ENCODE assay signal across 9 mouse cellular contexts in the genomic region with DNA sequence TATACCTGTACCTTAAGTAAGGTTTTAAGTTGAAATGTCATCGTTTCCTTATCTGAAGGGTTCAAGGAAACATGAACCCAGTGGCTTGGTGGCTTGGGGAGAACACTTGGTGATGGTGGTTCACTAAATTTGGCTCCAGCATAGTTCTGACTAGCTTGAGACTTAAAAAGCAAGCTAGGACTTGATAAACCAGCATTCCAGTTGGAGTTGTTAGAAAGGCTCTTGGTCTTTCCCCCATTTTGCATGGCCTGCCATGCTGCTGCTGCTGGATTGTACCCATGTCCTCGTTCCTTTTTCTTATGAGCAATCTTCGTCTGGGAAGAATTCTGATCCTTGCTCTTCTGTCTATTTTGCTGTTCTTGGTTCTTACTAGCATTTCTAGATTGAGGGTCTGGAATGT. TPM values are rescaled to one million over a fixed set of nuclear protein-coding genes. Genes with fewer than 3 reads are reported as not detected.
DNase-seq lines count a peak whose midpoint lies in the region; ATAC-seq and TF ChIP-seq lines count a peak whose summit lies in the region.
"Had no signal": no experiment of that assay in that cellular context is flagged by ENCODE, and none has a peak within 500 bp of the region (broad histone marks: within the 10 kb centered on the region; RNA-seq: fewer than 3 reads in every experiment).

No protein-coding gene starts in this region.

- peaks cover 58% of the 10 kb centered on the region for H3K4me1 ChIP-seq in heart, embryonic 13.5 days
- peaks cover 57% of the 10 kb centered on the region for H3K4me1 ChIP-seq in G1E (ENCODE audit: insufficient read depth, low read depth, low read length)
- H3K4me1 ChIP-seq in hindbrain, embryonic 13.5 days (replicated peaks) = peaks cover 54% of the 10 kb centered on the region
- peaks cover 49% of the 10 kb centered on the region for H3K4me1 ChIP-seq in midbrain, embryonic 12.5 days

- TF ChIP-seq CTCF in G1E (IDR thresholded peaks at IDR 0.05; ENCODE audit: low read depth, low read length) = no peak

- H3K9me3 ChIP-seq in heart, embryonic 13.5 days = no peaks in the 10 kb centered on the region
- no peaks in the 10 kb centered on the region for H3K9me3 ChIP-seq in G1E (replicated peaks)
- no peaks in the 10 kb centered on the region for H3K9me3 ChIP-seq in hindbrain, embryonic 13.5 days
- no peaks in the 10 kb centered on the region for H3K9me3 ChIP-seq in midbrain, embryonic 12.5 days

- no peak for DNase-seq in heart, postnatal 4 days
- no peak for DNase-seq in G1E (ENCODE audit: low spot score)
- no peak for DNase-seq in urinary bladder, postnatal 36 days (ENCODE audit: low spot score in 2 of 2)
- DNase-seq in adrenal gland, adult 2 months = no peak
- no peak for DNase-seq in cerebellum, adult 9-10 months

- peak overlapping the region; percentile 96 for H3K9ac ChIP-seq in heart, embryonic 13.5 days
- peak overlapping the region; percentile 96 for H3K9ac ChIP-seq in hindbrain, embryonic 13.5 days
- peak overlapping the region; percentile 94 for H3K9ac ChIP-seq in midbrain, embryonic 12.5 days (replicated peaks)

- H3K4me2 ChIP-seq in heart, embryonic 13.5 days = peak overlapping the region; percentile 74
- peak overlapping the region; percentile 88 for H3K4me2 ChIP-seq in hindbrain, embryonic 13.5 days
- peak overlapping the region; percentile 86 for H3K4me2 ChIP-seq in midbrain, embryonic 12.5 days (replicated peaks)

- 35% methylated on average over 3 of the region's 3 CpGs for WGBS in heart, embryonic 13.5 days
- 53% methylated on average over 3 of the region's 3 CpGs for WGBS in hindbrain, embryonic 13.5 days
- 64% methylated on average over 3 of the region's 3 CpGs for WGBS in midbrain, embryonic 12.5 days

- ATAC-seq in heart, embryonic 13.5 days (ENCODE audit: extremely low read depth, insufficient number of reproducible peaks, low FRiP score, low TSS enrichment) = no peak
- ATAC-seq in G1E (ENCODE audit: extremely low read depth, insufficient number of reproducible peaks, low FRiP score, poor library complexity, severe bottlenecking) = no peak
- ATAC-seq in hindbrain, embryonic 13.5 days (ENCODE audit: low FRiP score) = no peak
- no peak for ATAC-seq in midbrain, embryonic 12.5 days (ENCODE audit: low FRiP score, low read depth)
- ATAC-seq: Patski had no signal

- H3K27me3 ChIP-seq in heart, embryonic 13.5 days (replicated peaks) = no peaks in the 10 kb centered on the region
- no peaks in the 10 kb centered on the region for H3K27me3 ChIP-seq in G1E (ENCODE audit: insufficient read depth, low read length)
- H3K27me3 ChIP-seq in hindbrain, embryonic 13.5 days = no peaks in the 10 kb centered on the region
- no peaks in the 10 kb centered on the region for H3K27me3 ChIP-seq in midbrain, embryonic 12.5 days
- H3K27me3 ChIP-seq: Patski had no signal

- H3K4me3 ChIP-seq in heart, embryonic 13.5 days = peak overlapping the region; percentile 76
- H3K4me3 ChIP-seq in G1E (ENCODE audit: low read depth, low read length) = peak overlapping the region; percentile 75; the same call in 1 of the 2 replicates
- peak overlapping the region; percentile 71 for H3K4me3 ChIP-seq in hindbrain, embryonic 13.5 days
- H3K4me3 ChIP-seq in midbrain, embryonic 12.5 days = peak overlapping the region; percentile 82

- peak overlapping the region; percentile 98 for H3K27ac ChIP-seq in heart, embryonic 13.5 days (replicated peaks)
- peak overlapping the region; percentile 99; the same call in 1 of the 2 replicates for H3K27ac ChIP-seq in hindbrain, embryonic 13.5 days
- peak overlapping the region; percentile 99 for H3K27ac ChIP-seq in midbrain, embryonic 12.5 days (replicated peaks)

- peaks cover 36% of the 10 kb centered on the region for H3K36me3 ChIP-seq in heart, embryonic 13.5 days
- peaks cover 35% of the 10 kb centered on the region for H3K36me3 ChIP-seq in G1E (replicated peaks)
- H3K36me3 ChIP-seq in hindbrain, embryonic 13.5 days = peaks cover 13% of the 10 kb centered on the region
- peaks cover 17% of the 10 kb centered on the region; the same call in 1 of the 2 replicates for H3K36me3 ChIP-seq in midbrain, embryonic 12.5 days

RNA-seq across cellular contexts. Expression of a gene that starts 1.6 kb away (rescaled TPM):
- polyA plus RNA-seq in heart, embryonic 13.5 days (2015; fragmentation: Nextera tagmentation; extraction: Ambion mirVana) = 114 and 125 TPM in 2 replicates
- 10 to 100 TPM; 81.7 to 88.6 TPM for total RNA-seq in heart, postnatal 4 days (2021)
- total RNA-seq in G1E (2014; fragmentation: Nextera tagmentation) (264 and 272 TPM in 2 replicates), G1E (2017) (159 and 197 TPM in 2 replicates)
- 7.7 and 7.9 TPM in 2 replicates for polyA plus RNA-seq in G1E (2012)
- 109 and 112 TPM in 2 replicates for polyA plus RNA-seq in hindbrain, embryonic 13.5 days (2015; fragmentation: Nextera tagmentation; extraction: Ambion mirVana)
- 189 and 199 TPM in 2 replicates for polyA plus RNA-seq in midbrain, embryonic 12.5 days (2016; fragmentation: Nextera tagmentation; extraction: Ambion mirVana)
- total RNA-seq in adrenal gland, adult 2 months (2021) = 100 to 1,000 TPM in 1 of 2 experiments, 10 to 100 TPM in 1; 99.4 to 128 TPM
- 5.5 and 8.6 TPM in 2 replicates for polyA plus RNA-seq in adrenal gland, adult 2 months (2012; rRNA removed)

RNA-seq across cellular contexts. Expression of a gene that starts 16.5 kb away (rescaled TPM):
- polyA plus RNA-seq in heart, embryonic 13.5 days (2015; fragmentation: Nextera tagmentation; extraction: Ambion mirVana) = 130 and 140 TPM in 2 replicates
- 10 to 100 TPM; 73.8 to 80.5 TPM for total RNA-seq in heart, postnatal 4 days (2021)
- total RNA-seq in G1E (2014; fragmentation: Nextera tagmentation) = 355 and 418 TPM in 2 replicates
- 223 and 241 TPM in 2 replicates for total RNA-seq in G1E (2017)
- polyA plus RNA-seq in G1E (2012) = 299 and 339 TPM in 2 replicates
- polyA plus RNA-seq in hindbrain, embryonic 13.5 days (2015; fragmentation: Nextera tagmentation; extraction: Ambion mirVana) = 228 and 241 TPM in 2 replicates
- 351 and 371 TPM in 2 replicates for polyA plus RNA-seq in midbrain, embryonic 12.5 days (2016; fragmentation: Nextera tagmentation; extraction: Ambion mirVana)
- 100 to 1,000 TPM in 1 of 2 experiments, 10 to 100 TPM in 1; 84.2 to 139 TPM for total RNA-seq in adrenal gland, adult 2 months (2021)
- 111 and 117 TPM in 2 replicates for polyA plus RNA-seq in adrenal gland, adult 2 months (2012; rRNA removed)

RNA-seq across cellular contexts. Expression of a gene that starts 23.2 kb away (rescaled TPM):
- polyA plus RNA-seq in heart, embryonic 13.5 days (2015; fragmentation: Nextera tagmentation; extraction: Ambion mirVana) = 0.29 and 0.36 TPM in 2 replicates
- under 1 TPM; 0.68 to 0.74 TPM for total RNA-seq in heart, postnatal 4 days (2021)
- total RNA-seq in G1E (2014; fragmentation: Nextera tagmentation) (13.4 and 13.6 TPM in 2 replicates), G1E (2017) (28.2 and 30.6 TPM in 2 replicates)
- 4.0 and 5.1 TPM in 2 replicates for polyA plus RNA-seq in G1E (2012)
- 0.13 and 0.17 TPM in 2 replicates for polyA plus RNA-seq in hindbrain, embryonic 13.5 days (2015; fragmentation: Nextera tagmentation; extraction: Ambion mirVana)
- 0.13 and 0.27 TPM in 2 replicates for polyA plus RNA-seq in midbrain, embryonic 12.5 days (2016; fragmentation: Nextera tagmentation; extraction: Ambion mirVana)
- 1 to 10 TPM in 1 of 2 experiments, under 1 TPM in 1; 0.92 to 2.5 TPM for total RNA-seq in adrenal gland, adult 2 months (2021)
- polyA plus RNA-seq in adrenal gland, adult 2 months (2012; rRNA removed) = 1.8 and 2.1 TPM in 2 replicates

RNA-seq across cellular contexts. Expression of a gene that starts 48.5 kb away (rescaled TPM):
- polyA plus RNA-seq in heart, embryonic 13.5 days (2015; fragmentation: Nextera tagmentation; extraction: Ambion mirVana) = 46.0 and 47.9 TPM in 2 replicates
- 10 to 100 TPM; 42.4 to 45.9 TPM for total RNA-seq in heart, postnatal 4 days (2021)
- total RNA-seq in G1E (2014; fragmentation: Nextera tagmentation) (32.8 and 66.2 TPM in 2 replicates), G1E (2017) (149 and 150 TPM in 2 replicates)
- 13.9 and 16.9 TPM in 2 replicates for polyA plus RNA-seq in G1E (2012)
- polyA plus RNA-seq in hindbrain, embryonic 13.5 days (2015; fragmentation: Nextera tagmentation; extraction: Ambion mirVana) = 55.8 and 60.9 TPM in 2 replicates
- polyA plus RNA-seq in midbrain, embryonic 12.5 days (2016; fragmentation: Nextera tagmentation; extraction: Ambion mirVana) = 50.6 and 54.7 TPM in 2 replicates
- total RNA-seq in adrenal gland, adult 2 months (2021) = 10 to 100 TPM; 82.7 to 86.3 TPM
- 31.8 and 35.2 TPM in 2 replicates for polyA plus RNA-seq in adrenal gland, adult 2 months (2012; rRNA removed)

Comparison
In these comparisons a context has a peak if more than half of its experiments do, and no peak if none do; other contexts are left out.
1. RNA of a gene that starts 1.6 kb away (polyA plus RNA-seq): 189 to 199 TPM in midbrain, embryonic 12.5 days, 114 to 125 TPM in heart, embryonic 13.5 days and 109 to 112 TPM in hindbrain, embryonic 13.5 days; 7.7 to 7.9 TPM in G1E and 5.5 to 8.6 TPM in adrenal gland, adult 2 months; every median in the first group is over 10 times any median in the second.
2. Peak in every context shown above with its lines, with median percentiles within 50 percentile points of each other: H3K27ac ChIP-seq, H3K4me2 ChIP-seq, H3K4me3 ChIP-seq and H3K9ac ChIP-seq.